Mouse (Mus musculus) heart, postnatal 36 days (tissue): Measurements from ENCODE around the gene Tenm3. TPM values are rescaled to one million over a fixed set of nuclear protein-coding genes. Genes with fewer than 3 reads are reported as not detected.

Experiments
- DNase-seq, 2 experiments: peaks; one replicate each; pipeline ENCODE4 v3.0.0; 2021 to 2022
- intact Hi-C: fragments of 180-260 bp; cut with DNase I; formaldehyde crosslinking; loops from one replicate; pipeline ENCODE4 v1.15.1; 2025
- total RNA-seq, 2 experiments: library from RNA; stranded (reverse); gene quantifications; 2 replicates each; pipeline ENCODE4 v1.2.3; 2021

Gene Tenm3
- total RNA-seq, 2 experiments from 2014 or later: 2.6 to 3.7 TPM

DNA sequence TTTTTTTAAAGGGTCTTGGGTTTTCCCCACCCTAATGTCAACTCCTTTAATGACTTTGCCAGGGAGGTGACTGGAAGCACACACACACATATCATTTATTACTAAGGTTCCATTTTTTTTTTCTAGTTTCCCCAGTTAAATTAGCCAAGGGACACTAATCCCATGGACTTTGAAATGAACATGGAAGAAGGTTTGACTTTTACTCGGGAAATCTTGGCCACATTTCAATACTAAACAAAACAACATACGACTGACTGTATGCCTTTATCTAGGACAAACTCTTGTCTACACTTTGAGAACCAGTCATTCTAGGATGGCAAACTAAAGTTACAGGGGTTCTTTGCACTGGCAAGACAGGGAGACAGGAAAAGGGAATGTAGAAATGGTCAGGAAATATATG, 170.3 kb downstream of the Tenm3 start:
- intact Hi-C loops: no loop called here
- DNase-seq: no peak

DNA sequence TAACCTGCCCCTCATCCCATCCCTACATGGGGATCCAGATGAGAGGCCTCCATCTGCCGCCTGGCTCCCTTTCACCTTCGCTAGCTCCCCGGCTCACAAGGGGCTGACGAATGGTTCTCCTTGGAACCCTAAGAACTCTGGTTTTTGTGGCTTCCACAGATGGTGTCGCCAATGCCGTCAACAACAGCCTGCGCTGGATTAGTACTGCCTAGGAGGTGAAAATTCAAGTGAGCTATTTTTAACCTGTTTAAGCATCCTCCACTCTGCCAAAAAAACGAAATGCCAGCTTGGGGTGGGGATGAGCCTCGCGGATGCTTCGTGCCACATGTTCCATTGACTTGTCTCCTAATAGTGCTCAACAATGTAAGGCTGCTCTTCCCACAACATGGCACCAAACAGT, 171.3 kb downstream of the Tenm3 start:
- intact Hi-C loops: no loop called here
- DNase-seq: no peak

DNA sequence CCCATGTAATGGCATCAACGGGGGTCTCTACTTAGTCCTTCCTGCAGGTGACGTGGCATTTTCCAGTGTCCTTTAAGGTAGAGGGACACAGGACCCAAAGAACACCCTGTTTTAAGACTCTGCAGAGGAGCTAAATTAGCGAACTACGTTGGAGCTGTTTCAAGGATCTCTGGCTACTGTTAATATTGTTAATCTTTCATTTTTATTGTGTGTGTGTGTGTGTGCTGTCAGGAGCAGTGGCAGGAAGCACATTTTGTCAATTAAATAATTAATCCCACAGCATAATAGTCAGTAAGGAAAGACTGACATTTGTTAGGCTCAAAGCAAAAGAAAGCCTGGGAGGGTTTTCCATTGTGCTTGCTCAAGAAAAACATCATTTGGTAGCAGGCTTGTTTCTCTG, 172.4 kb downstream of the Tenm3 start:
- intact Hi-C loops: no loop called here
- no peak for DNase-seq

GRCm38 (mm10) chr8:48670895-48671294, 172.9 kb downstream of the Tenm3 start:
- no peak for DNase-seq
- intact Hi-C loops: no loop called here

DNA sequence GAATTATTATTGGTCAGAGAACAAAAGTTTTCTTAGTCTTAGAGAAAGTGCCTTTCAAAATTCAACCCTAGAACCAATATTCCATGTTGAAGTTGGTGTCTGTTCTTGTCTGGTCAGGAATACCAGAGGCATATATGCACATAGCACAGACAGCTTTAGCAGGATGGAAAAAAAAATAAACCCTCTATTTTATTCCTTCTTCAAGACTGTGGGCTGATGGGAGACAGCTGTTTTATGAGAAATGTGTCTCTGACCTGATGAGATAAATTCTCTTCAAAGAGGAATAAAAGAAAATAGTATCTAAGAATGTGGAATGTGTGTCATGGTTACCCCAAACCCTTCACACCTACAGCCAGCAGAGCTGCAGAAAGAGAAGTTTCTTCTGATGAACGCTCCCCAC, 173.4 kb downstream of the Tenm3 start:
- intact Hi-C loops: no loop called here
- DNase-seq: no peak

GRCm38 (mm10) chr8:48665193-48665592, 178.6 kb downstream of the Tenm3 start:
- intact Hi-C loops: no loop called here
- no peak for DNase-seq

DNA sequence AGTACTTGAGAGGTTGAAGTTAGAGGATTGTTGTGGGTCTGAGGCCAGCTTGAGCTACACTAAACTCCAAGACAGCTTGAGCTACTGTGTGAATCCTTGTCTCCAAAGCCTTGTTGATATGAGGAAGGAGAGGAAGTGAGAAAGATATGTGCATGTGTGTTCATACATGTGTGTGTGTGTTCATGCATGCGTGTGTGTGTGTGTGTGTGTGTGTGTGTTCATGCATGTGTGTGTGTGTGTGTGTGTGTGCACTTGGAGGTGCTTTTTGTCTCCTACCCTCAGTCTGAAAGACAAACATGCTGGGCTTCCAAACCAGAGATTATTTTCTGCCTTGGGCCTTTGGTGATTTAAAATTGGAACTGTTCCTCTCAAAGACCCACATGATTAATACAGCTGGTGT, 184.5 kb downstream of the Tenm3 start:
- intact Hi-C loops: no loop called here

GRCm38 (mm10) chr8:48655381-48656043, 188.2 kb downstream of the Tenm3 start:
- intact Hi-C loops: no loop called here
- DNase-seq: no peak

More for the DNA sequence above, 184.5 kb downstream of the Tenm3 start:
- DNase-seq: no peak

- intact Hi-C loops: no loop called here
- DNase-seq: no peak
Observed at GRCm38 (mm10) chr8:48649845-48650244, 193.9 kb downstream of the Tenm3 start.

GRCm38 (mm10) chr8:48649415-48649814, 194.3 kb downstream of the Tenm3 start:
- intact Hi-C loops: no loop called here

GRCm38 (mm10) chr8:48646110-48646509, 197.6 kb downstream of the Tenm3 start:
- intact Hi-C loops: no loop called here
- DNase-seq: no peak

More at GRCm38 (mm10) chr8:48649415-48649814, 194.3 kb downstream of the Tenm3 start:
- DNase-seq: no peak

- intact Hi-C loops: no loop called here
- DNase-seq: no peak
Observed at GRCm38 (mm10) chr8:48638129-48638528, 205.6 kb downstream of the Tenm3 start.

DNA sequence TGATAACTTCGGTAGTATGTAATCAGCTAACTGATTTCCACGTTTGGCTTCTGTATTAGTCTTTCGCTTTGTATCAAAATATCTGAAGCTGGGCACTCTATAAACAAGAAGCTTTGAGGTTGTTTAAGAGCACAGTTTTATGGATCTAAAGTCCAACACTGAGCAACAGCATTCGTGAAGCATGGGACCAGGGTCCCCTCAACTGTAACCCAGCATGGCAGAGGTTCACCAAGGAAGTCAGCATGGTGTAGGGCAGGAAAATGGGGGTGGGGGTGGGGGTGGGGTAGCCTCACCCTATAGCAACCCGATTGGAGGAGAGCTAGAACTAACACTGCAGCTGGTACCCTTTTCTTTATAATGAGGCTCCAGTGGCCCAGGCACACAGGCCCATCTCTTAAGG, 206.8 kb downstream of the Tenm3 start:
- no peak for DNase-seq
- intact Hi-C loops: no loop called here

- intact Hi-C loops: no loop called here
- no peak for DNase-seq
Observed at GRCm38 (mm10) chr8:48635815-48636214, 207.9 kb downstream of the Tenm3 start.

DNA sequence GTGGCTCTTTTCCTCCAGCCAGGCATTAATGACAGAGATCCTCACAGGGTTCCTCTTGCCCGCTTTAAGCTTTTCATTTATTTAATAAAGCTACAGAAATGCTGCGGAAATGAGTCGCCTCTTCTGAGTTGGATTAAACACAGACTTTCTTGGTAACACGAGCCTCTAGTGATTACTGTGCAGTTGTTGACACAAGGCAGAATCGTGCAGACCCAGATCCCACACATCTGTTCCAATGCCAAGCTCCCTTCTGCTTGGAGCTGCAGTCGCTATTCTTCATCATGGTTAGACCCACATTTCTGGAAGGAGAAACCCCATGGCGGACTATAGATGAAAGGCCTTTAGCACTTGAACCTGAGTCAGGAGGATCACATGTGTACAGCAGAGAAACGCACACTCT, 210.3 kb downstream of the Tenm3 start:
- intact Hi-C loops: no loop called here
- no peak for DNase-seq

- no peak for DNase-seq
- intact Hi-C loops: no loop called here
Observed at GRCm38 (mm10) chr8:48622517-48623153, 221.1 kb downstream of the Tenm3 start.

DNA sequence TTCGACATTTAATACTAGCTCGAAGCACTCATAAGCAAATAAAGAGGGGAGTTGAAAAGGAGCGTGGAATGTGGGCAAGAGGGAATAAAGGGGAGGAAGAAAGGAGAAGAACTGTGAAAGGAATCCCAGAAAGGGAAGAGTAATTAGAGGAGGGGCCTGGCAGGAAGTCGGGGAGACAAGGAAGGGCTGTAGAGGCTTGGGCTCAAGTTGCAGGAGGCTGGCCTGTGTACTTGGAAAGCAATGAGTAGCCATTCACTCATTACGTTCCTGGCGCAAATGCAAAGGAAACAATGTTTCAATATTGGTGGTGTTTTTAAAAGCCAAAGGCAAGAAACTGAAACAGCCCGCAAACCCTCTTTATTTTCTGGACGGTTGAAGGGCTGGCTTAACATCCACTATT, 228.7 kb downstream of the Tenm3 start:
- peak in 1 of 2 experiments; percentile 14 for DNase-seq
- intact Hi-C loops: no loop called here

- DNase-seq: no peak
- intact Hi-C loops: no loop called here
Observed at GRCm38 (mm10) chr8:48611934-48612512, 231.7 kb downstream of the Tenm3 start.

GRCm38 (mm10) chr8:48611126-48611525, 232.6 kb downstream of the Tenm3 start:
- intact Hi-C loops: no loop called here
- no peak for DNase-seq

DNA sequence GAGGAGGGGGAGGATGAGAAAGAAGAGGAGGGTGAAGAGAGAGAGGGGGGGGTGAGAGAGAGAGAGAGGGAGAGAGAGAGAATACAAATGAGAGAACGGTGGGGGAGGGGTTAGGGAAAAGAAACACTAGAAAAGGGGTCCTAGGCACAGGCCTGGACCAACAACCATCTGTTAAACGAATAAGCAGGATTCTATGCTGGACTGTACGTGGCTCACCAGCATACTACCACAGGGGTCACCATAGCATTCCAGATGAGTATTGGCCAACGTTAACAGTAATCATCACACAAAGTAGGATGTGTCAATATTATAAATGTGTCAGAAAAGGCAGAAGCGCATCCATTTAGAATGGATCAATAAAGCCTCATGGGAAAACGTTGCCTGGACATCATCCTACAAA, 233.4 kb downstream of the Tenm3 start:
- intact Hi-C loops: no loop called here

GRCm38 (mm10) chr8:48609684-48610083, 234.1 kb downstream of the Tenm3 start:
- intact Hi-C loops: no loop called here
- DNase-seq: no peak

More for the DNA sequence above, 233.4 kb downstream of the Tenm3 start:
- DNase-seq: no peak
